Mouse (Mus musculus) fat pad, adult 2 months (tissue): ENCODE results near the gene Cdkl5.
"Not testable (repeated sequence)": the region's sequence is repeated elsewhere in the genome, so short reads cannot be mapped to it uniquely, and the experiment has no call there.

Experiments
- DNase-seq: peaks from one replicate; pipeline ENCODE4 v3.0.0-alpha.2; 2011; ENCODE audit warnings: low read depth, low spot score; ENCODE audit errors: extremely low read depth

Cdkl5 gene

GRCm38 (mm10) chrX:160919022-160919637 lies 75.4 kb downstream of the Cdkl5 start:
- no peak for DNase-seq

DNA sequence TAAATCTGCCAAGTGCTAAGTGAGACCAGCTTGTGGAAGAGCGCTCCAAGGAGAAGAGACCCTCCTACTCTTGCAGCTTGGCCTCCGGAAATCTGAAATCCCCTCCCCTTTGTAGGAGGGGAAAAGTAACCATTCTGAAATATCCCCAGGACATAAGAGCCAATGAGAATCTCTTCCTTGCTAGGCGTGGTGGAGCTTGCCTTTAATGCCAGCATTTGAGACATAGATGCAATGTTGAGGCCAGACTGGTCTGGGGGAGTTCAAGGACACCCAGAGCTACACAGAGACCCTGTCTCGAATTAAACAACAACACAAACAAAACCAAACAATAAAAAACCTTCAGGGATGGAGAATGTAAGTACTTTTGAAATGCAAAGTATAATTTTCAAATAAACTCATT lies 87.6 kb downstream of the Cdkl5 start, which contains the start of gene Gja6:
Gene Gja6 (minus strand): TSS at position 101 of the 400 bp plus-strand sequence.
- DNase-seq: no peak

DNA sequence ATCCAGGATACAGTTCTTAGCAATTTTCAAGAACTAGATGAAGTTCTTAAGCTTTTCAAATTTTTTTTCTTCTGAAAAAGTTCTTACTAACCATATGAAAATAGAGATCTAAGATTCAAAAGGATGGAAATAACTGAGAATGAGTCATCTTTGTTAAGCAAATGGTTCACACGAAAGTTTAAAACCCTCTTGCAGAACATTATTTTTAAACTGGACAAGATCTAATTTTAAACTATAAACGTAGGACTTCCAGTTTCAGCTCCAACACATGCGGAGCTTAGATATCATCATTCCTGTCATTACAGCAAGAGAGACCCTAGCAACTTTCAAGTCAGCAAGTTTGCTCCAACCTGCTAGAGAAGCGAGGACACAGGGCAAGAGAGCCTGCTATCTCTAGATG lies 88.0 kb downstream of the Cdkl5 start:
- DNase-seq: no peak

DNA sequence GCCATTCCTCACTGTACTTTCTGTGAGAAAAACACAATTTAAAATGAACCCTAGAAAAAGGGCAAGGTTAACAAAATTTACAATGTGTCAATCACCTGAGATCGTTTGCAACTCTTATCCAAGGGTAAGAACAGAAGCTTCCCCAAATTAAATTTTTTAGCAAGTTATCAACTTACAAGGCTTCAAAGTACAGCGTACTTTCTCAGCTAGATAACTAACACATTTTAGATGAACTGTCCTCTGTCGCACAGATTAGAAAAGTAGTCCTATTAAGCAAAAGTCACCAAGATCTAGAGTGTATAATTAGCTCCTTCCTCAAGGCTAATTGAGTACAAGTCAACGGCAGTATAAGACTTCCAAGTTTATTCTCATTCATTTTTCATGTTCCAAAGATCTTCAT lies 88.6 kb downstream of the Cdkl5 start:
- DNase-seq: no peak

- DNase-seq: no peak
Observed at GRCm38 (mm10) chrX:160905041-160905678, 89.3 kb downstream of the Cdkl5 start.

DNA sequence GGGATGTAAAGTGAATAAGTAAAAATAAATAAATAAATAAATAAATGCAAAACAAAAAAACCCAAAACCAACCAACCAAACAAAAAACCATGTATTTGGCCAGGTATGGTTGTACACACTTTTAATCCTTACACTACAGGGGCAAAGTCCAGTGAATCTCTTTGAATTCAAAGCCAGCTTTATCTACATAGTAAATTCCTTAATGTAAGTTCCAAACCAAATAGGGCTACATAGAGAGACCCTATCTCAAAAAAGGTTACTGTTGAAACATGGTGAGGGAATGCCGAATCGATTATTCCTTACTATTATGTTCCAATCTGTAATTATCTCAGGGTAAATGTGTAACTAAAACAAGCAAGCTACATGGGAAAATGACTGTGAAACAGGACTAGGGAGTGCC lies 93.4 kb downstream of the Cdkl5 start:
- DNase-seq: no peak

DNA sequence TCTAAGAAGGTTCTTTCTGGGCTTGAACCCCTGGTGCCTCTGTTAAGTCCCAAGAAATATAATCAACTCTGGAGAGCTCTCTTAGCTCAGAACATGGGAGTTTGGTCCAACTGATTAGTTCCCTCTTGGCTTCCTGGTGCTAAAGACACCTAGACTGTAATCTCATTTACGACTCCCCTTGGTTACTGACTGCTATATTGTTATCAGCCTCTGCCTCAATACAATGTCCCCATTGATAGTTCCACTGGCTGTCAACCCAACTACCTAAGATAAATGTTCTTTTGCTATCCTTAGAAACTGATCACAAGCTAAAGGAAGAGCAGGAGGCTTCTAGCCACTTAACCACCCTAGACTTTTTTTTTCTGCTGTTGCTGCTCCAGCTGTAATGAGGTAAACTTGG lies 102.4 kb downstream of the Cdkl5 start:
- no peak for DNase-seq

- DNase-seq: no peak
Observed at GRCm38 (mm10) chrX:160886301-160886700, 108.2 kb downstream of the Cdkl5 start.

GRCm38 (mm10) chrX:160866576-160866975 lies 127.9 kb downstream of the Cdkl5 start:
- DNase-seq: no peak

- DNase-seq: no peak
Observed at GRCm38 (mm10) chrX:160865022-160865421, 129.5 kb downstream of the Cdkl5 start.

GRCm38 (mm10) chrX:160863689-160864383 lies 130.7 kb downstream of the Cdkl5 start:
- DNase-seq: no peak

- DNase-seq: no peak
Observed at GRCm38 (mm10) chrX:160808226-160808625, 186.3 kb downstream of the Cdkl5 start.

DNA sequence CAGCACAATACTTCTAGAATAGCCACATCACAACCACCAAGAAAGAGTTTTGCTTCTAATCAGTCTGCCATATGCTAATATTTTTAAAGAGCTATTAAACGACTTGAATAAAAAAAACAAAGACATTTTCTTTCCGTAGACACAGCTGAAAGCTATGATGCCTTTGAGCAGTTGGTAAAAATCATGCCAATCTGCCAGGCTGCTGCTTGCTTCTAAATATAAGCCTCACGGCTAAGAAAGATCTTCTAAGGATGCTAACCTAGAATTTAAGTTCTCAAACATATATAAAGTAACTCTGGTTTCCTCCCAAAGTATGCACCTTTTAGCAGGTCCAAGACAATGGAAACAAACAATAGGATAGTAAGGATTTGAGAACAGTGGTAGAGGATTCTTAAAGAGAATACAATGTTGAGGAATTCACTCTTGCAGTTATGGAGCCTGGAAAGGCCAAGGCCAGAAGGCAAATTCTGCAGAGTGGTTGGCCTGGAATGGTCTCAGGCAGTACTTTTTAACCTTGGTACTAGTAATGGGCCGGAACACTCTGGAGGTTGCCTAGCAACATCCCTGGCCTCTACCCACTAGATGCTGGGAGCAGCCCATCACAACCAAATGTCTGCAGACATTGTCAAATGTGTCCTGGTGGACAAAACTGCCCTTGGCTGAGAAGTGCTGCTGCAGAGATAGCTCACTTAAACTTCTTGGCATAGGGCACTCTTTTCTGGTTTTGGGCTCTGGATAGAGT lies 189.9 kb downstream of the Cdkl5 start:
- no peak for DNase-seq

GRCm38 (mm10) chrX:160794920-160795319 lies 199.6 kb downstream of the Cdkl5 start:
- DNase-seq: no peak

GRCm38 (mm10) chrX:160782276-160782675 lies 212.2 kb downstream of the Cdkl5 start:
- DNase-seq: no peak

- DNase-seq: no peak
Observed at GRCm38 (mm10) chrX:160773033-160773432, 221.5 kb downstream of the Cdkl5 start.

DNA sequence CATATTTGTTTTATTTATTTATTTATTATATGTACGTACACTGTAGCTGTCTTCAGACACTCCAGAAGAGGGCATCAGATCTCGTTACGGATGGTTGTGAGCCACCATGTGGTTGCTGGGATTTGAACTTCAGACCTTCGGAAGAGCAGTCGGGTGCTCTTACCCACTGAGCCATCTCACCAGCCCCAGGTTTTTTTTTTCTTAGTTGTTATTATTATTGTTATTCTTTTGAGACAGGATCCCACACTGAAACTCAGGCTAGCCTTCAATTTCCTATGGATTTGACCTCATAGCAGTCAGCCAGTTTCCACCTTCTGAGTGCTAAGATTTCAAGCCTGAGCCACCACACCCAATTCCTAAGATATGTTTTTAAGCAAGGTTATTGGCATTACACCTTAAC lies 224.9 kb downstream of the Cdkl5 start:
- DNase-seq: not testable (repeated sequence)

DNA sequence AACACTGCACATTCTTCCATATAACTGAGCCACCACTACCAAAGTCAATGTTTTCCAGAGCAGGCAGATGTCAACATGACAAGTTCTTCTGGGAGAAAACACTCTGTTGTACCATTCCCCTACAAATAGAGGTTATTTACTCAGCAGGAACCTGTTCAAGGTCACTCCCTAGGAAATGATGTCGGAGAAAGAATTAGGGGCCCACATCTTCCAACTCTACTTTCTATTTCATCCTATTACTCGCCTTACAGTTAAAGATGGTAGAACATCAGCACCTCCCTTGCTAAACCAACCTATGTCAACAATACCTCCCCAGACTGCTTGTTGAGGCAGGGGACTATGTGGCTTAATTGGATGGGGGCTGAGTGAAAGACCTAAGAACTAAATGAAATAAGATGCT lies 226.8 kb downstream of the Cdkl5 start, which contains the start of gene Rs1:
Gene Rs1 (plus strand): TSS at position 301 of the 400 bp plus-strand sequence.
- no peak for DNase-seq

- DNase-seq: no peak
Observed at GRCm38 (mm10) chrX:160766233-160766616, 228.3 kb downstream of the Cdkl5 start.

DNA sequence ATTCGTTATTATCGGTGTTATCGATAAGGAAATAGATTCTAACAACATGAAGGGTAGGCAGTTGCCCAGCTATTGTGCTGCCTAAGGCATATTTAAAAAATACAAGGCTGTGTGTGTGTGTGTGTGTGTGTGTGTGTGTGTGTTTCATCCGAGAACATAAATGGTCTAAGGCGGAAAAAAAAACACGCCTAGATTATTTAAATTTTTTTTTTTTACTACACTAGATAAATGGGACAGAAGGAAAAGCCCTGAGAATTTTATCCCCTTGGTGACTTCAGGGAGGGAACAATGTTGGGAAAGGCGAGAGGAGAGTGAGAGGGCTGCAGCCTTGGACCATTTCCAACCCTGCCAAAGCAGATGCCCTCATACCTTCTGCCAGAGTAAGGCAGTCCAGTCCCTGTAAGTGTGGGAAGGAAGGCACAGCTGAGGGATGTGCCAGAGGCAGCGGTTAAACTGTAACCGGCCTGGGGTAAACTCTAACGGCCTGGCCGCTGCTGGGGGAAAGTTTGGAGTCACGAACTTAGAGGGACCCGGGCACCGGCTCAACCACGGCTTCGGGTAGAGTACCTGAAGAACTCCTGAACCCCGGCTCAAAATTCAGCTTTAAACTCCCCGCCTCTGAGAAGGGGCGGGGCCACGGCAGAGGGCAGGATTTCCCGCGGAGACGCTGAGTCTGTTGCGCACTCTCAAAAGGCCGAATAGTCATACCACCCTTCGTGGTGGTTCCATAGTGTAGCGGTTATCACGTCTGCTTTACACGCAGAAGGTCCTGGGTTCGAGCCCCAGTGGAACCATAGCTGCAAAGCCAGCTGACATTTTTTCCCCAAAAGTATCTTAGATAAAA lies 228.9 kb downstream of the Cdkl5 start:
- DNase-seq: no peak

GRCm38 (mm10) chrX:160750808-160751207 lies 243.7 kb downstream of the Cdkl5 start:
- no peak for DNase-seq
